Mouse (Mus musculus) lung, postnatal 14 days (tissue): ENCODE data around the gene Hand2.

Experiments
- DNase-seq: peaks from one replicate; pipeline ENCODE4 v3.0.0; 2021

The Hand2 gene

GRCm38 (mm10) chr8:57343731-57344315 is 23.0 kb downstream of the Hand2 start:
- no peak for DNase-seq

- no peak for DNase-seq
Measured at GRCm38 (mm10) chr8:57344956-57345870, 24.4 kb downstream of the Hand2 start.

- DNase-seq = no peak
Measured at GRCm38 (mm10) chr8:57346371-57346770, 25.6 kb downstream of the Hand2 start.

GRCm38 (mm10) chr8:57347141-57347540 is 26.4 kb downstream of the Hand2 start:
- no peak for DNase-seq

- DNase-seq = no peak
Measured at GRCm38 (mm10) chr8:57348251-57348650, 27.5 kb downstream of the Hand2 start.

- DNase-seq = no peak
Measured at GRCm38 (mm10) chr8:57348866-57349520, 28.2 kb downstream of the Hand2 start.

GRCm38 (mm10) chr8:57351861-57352260 is 31.1 kb downstream of the Hand2 start:
- no peak for DNase-seq

- DNase-seq = no peak
Measured at GRCm38 (mm10) chr8:57353346-57354305, 32.8 kb downstream of the Hand2 start.

GRCm38 (mm10) chr8:57354876-57355275 is 34.1 kb downstream of the Hand2 start:
- DNase-seq = no peak

GRCm38 (mm10) chr8:57356529-57357325 is 35.9 kb downstream of the Hand2 start:
- no peak for DNase-seq

GRCm38 (mm10) chr8:57360493-57360892 is 39.7 kb downstream of the Hand2 start:
- no peak for DNase-seq

GRCm38 (mm10) chr8:57361003-57361805 is 40.4 kb downstream of the Hand2 start:
- peak; percentile 48 for DNase-seq

GRCm38 (mm10) chr8:57362881-57363280 is 42.1 kb downstream of the Hand2 start:
- DNase-seq = no peak

- DNase-seq = no peak
Measured at GRCm38 (mm10) chr8:57374044-57374443, 53.3 kb downstream of the Hand2 start.
